In the genomic region with DNA sequence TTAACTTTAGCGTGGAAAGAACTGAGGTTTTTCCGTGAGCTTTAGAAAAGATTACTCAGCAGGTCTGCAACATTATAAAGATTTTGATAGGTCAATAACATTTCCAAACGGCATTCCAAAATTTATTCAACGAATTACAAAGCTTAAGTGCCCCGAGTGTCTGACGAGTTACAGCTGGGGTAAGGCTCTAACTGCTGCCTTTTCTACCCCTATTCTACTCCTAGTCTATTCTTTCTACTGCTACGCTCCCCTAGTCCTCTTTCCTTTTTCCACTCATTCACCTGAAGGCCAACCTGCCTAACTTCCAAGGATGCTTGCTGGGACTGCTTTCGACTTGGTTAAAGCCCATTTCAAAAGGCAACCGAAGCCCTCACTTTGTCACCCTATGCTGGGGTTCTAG, we compare ENCODE assay signal across 8 mouse cellular contexts. TPM values are rescaled to one million over a fixed set of nuclear protein-coding genes. Genes with fewer than 3 reads are reported as not detected.
DNase-seq lines count a peak whose midpoint lies in the region; ATAC-seq and TF ChIP-seq lines count a peak whose summit lies in the region.

No protein-coding gene starts in this region.

- H3K27ac ChIP-seq in kidney, postnatal 0 days: peak overlapping the region; percentile 84
- peak overlapping the region; percentile 88 for H3K27ac ChIP-seq in hindbrain, embryonic 15.5 days (replicated peaks)
- peak overlapping the region; percentile 90 for H3K27ac ChIP-seq in midbrain, embryonic 15.5 days

- H3K9me3 ChIP-seq in kidney, postnatal 0 days (replicated peaks; ENCODE audit: low read length): no peaks in the 10 kb centered on the region
- no peaks in the 10 kb centered on the region for H3K9me3 ChIP-seq in hindbrain, embryonic 15.5 days
- no peaks in the 10 kb centered on the region for H3K9me3 ChIP-seq in midbrain, embryonic 15.5 days

- no peak for TF ChIP-seq CTCF in kidney, postnatal 0 days (IDR thresholded peaks at IDR 0.05; ENCODE audit: low read depth)

- H3K27me3 ChIP-seq in kidney, postnatal 0 days (ENCODE audit: insufficient read depth, low read length): no peaks in the 10 kb centered on the region
- no peaks in the 10 kb centered on the region for H3K27me3 ChIP-seq in hindbrain, embryonic 15.5 days
- no peaks in the 10 kb centered on the region for H3K27me3 ChIP-seq in midbrain, embryonic 15.5 days (replicated peaks)

- peak; percentile 16; the same call in 1 of the 2 replicates for ATAC-seq in kidney, postnatal 0 days (replicated peaks; ENCODE audit: low FRiP score, low read depth)
- ATAC-seq in common myeloid progenitor, adult 5-6 weeks (replicated peaks; ENCODE audit: low read depth, poor library complexity, severe bottlenecking): peak; percentile 6; the same call in 1 of the 2 replicates
- no peak for ATAC-seq in hindbrain, embryonic 15.5 days (ENCODE audit: low FRiP score, low read depth)
- peak; percentile 28 for ATAC-seq in midbrain, embryonic 15.5 days (replicated peaks)

- H3K9ac ChIP-seq in kidney, postnatal 0 days (ENCODE audit: low read depth, low read length): peak overlapping the region; percentile 57; the same call in 1 of the 2 replicates
- H3K9ac ChIP-seq in hindbrain, embryonic 15.5 days: peak overlapping the region; percentile 53
- peak overlapping the region; percentile 65 for H3K9ac ChIP-seq in midbrain, embryonic 15.5 days

- DNase-seq in kidney, postnatal 0 days (ENCODE audit: low spot score): peak; percentile 41
- no peak for DNase-seq in kidney, adult 18-20 months
- DNase-seq in cerebellum, postnatal 36 days: no peak
- no peak for DNase-seq in left cerebral cortex, postnatal 36 days (ENCODE audit: low spot score in 2 of 2)
- DNase-seq in ovary, postnatal 14 days (ENCODE audit: low spot score): no peak

- H3K4me2 ChIP-seq in kidney, postnatal 0 days (ENCODE audit: low read length): peak overlapping the region; percentile 85
- peak overlapping the region; percentile 70 for H3K4me2 ChIP-seq in hindbrain, embryonic 15.5 days
- H3K4me2 ChIP-seq in midbrain, embryonic 15.5 days: peak overlapping the region; percentile 90

- peak overlapping the region; percentile 50 for H3K4me3 ChIP-seq in kidney, postnatal 0 days (replicated peaks; ENCODE audit: low read depth, low read length)
- peak overlapping the region; percentile 70 for H3K4me3 ChIP-seq in hindbrain, embryonic 15.5 days
- H3K4me3 ChIP-seq in midbrain, embryonic 15.5 days: peak overlapping the region; percentile 58

- intact Hi-C loops in left cerebral cortex, postnatal 36 days (cut with DNase I): loop anchor here (2.0 to 5.0 kb wide), 2 partner anchors 33 to 66 kb away; a partner anchor contains a TSS

- 16% methylated on average over 9 of the region's 9 CpGs for WGBS in kidney, postnatal 0 days
- WGBS in hindbrain, embryonic 15.5 days: 30% methylated on average over 9 of the region's 9 CpGs
- WGBS in midbrain, embryonic 15.5 days: 27% methylated on average over 9 of the region's 9 CpGs

- H3K36me3 ChIP-seq in kidney, postnatal 0 days (ENCODE audit: insufficient read depth, low read length): no peaks in the 10 kb centered on the region
- H3K36me3 ChIP-seq in hindbrain, embryonic 15.5 days: peaks cover 16% of the 10 kb centered on the region
- 0 out of 2 replicates have a peak, but pooled peaks cover 13% of the 10 kb centered on the region for H3K36me3 ChIP-seq in midbrain, embryonic 15.5 days (replicated peaks)

- H3K4me1 ChIP-seq in kidney, postnatal 0 days (replicated peaks; ENCODE audit: insufficient read depth, low read length): no peaks in the 10 kb centered on the region; the same call in 1 of the 2 replicates
- H3K4me1 ChIP-seq in hindbrain, embryonic 15.5 days (replicated peaks): peaks cover 22% of the 10 kb centered on the region
- H3K4me1 ChIP-seq in midbrain, embryonic 15.5 days: peaks cover 17% of the 10 kb centered on the region

RNA-seq across cellular contexts. Expression of a gene that starts 0.4 kb away (rescaled TPM):
- 2.1 and 2.4 TPM in 2 replicates for polyA plus RNA-seq in kidney, postnatal 0 days (2015; fragmentation: Nextera tagmentation; extraction: Ambion mirVana)
- 4.0 and 5.5 TPM in 2 replicates for total RNA-seq in common myeloid progenitor, adult 5-6 weeks (2017)
- 3.3 and 3.4 TPM in 2 replicates for polyA plus RNA-seq in hindbrain, embryonic 15.5 days (2015; fragmentation: Nextera tagmentation; extraction: Ambion mirVana)
- 2.8 and 2.9 TPM in 2 replicates for polyA plus RNA-seq in midbrain, embryonic 15.5 days (2015; fragmentation: Nextera tagmentation; extraction: Ambion mirVana)
- total RNA-seq in left cerebral cortex, postnatal 36 days (2021): 1 to 10 TPM; 2.4 to 3.1 TPM

RNA-seq across cellular contexts. Expression of a gene that starts 0.4 kb away (rescaled TPM):
- 28.2 and 28.5 TPM in 2 replicates for polyA plus RNA-seq in kidney, postnatal 0 days (2015; fragmentation: Nextera tagmentation; extraction: Ambion mirVana)
- total RNA-seq in common myeloid progenitor, adult 5-6 weeks (2017): 26.0 and 27.5 TPM in 2 replicates
- 33.4 and 34.1 TPM in 2 replicates for polyA plus RNA-seq in hindbrain, embryonic 15.5 days (2015; fragmentation: Nextera tagmentation; extraction: Ambion mirVana)
- polyA plus RNA-seq in midbrain, embryonic 15.5 days (2015; fragmentation: Nextera tagmentation; extraction: Ambion mirVana): 35.3 and 37.8 TPM in 2 replicates
- total RNA-seq in left cerebral cortex, postnatal 36 days (2021): 10 to 100 TPM; 20.3 to 24.5 TPM

RNA-seq across cellular contexts. Expression of a gene that starts 32.8 kb away (rescaled TPM):
- polyA plus RNA-seq in kidney, postnatal 0 days (2015; fragmentation: Nextera tagmentation; extraction: Ambion mirVana): 14.2 and 15.4 TPM in 2 replicates
- total RNA-seq in common myeloid progenitor, adult 5-6 weeks (2017): 18.2 and 28.2 TPM in 2 replicates
- polyA plus RNA-seq in hindbrain, embryonic 15.5 days (2015; fragmentation: Nextera tagmentation; extraction: Ambion mirVana): 93.0 and 94.6 TPM in 2 replicates
- polyA plus RNA-seq in midbrain, embryonic 15.5 days (2015; fragmentation: Nextera tagmentation; extraction: Ambion mirVana): 88.0 and 94.6 TPM in 2 replicates
- 10 to 100 TPM; 54.4 to 57.9 TPM for total RNA-seq in left cerebral cortex, postnatal 36 days (2021)
